Mouse (Mus musculus) hindbrain, embryonic 16.5 days (tissue): ENCODE measurements around the gene Nod1. TPM values are rescaled to one million over a fixed set of nuclear protein-coding genes. Genes with fewer than 3 reads are reported as not detected.
"Not testable (repeated sequence)": the region's sequence is repeated elsewhere in the genome, so short reads cannot be mapped to it uniquely, and the experiment has no call there.

Experiments used
- ATAC-seq: fragments of 200-750 bp; cut with Nextera tagmentation; 2 replicates; pipeline ENCODE4 v1.8.0; 2017; ENCODE audit warnings: moderate TSS enrichment, moderate library complexity
- H3K27ac ChIP-seq: fragments of 300-500 bp; sonication (generic); 2 replicates; pipeline ENCODE4 v1.5.1; 2014; ENCODE audit warnings: low read depth, mild to moderate bottlenecking, control low read depth, low read length, moderate library complexity
- H3K27me3 ChIP-seq: fragments of 300-500 bp; sonication (generic); replicated peaks from 2 replicates; pipeline ENCODE4 v1.6.1; 2014; ENCODE audit warnings: low read length; ENCODE audit not compliant: control insufficient read depth, insufficient read depth
- H3K36me3 ChIP-seq: fragments of 300-500 bp; sonication (generic); 2 replicates; pipeline ENCODE4 v1.6.1; 2014; ENCODE audit warnings: mild to moderate bottlenecking, low read length, moderate library complexity, mixed read lengths; ENCODE audit not compliant: control insufficient read depth, insufficient read depth
- H3K4me1 ChIP-seq: fragments of 300-500 bp; sonication (generic); 2 replicates; pipeline ENCODE4 v1.6.1; 2014; ENCODE audit warnings: low read depth, low read length; ENCODE audit not compliant: control insufficient read depth, insufficient read depth
- H3K4me2 ChIP-seq: fragments of 300-500 bp; sonication (generic); 2 replicates; pipeline ENCODE4 v1.6.1; 2014; ENCODE audit warnings: mild to moderate bottlenecking, low read length, control low read depth, moderate library complexity
- H3K4me3 ChIP-seq: fragments of 300-500 bp; sonication (generic); 2 replicates; pipeline ENCODE4 v1.5.1; 2014; ENCODE audit warnings: mild to moderate bottlenecking, low read length, control low read depth, moderate library complexity
- H3K9ac ChIP-seq: fragments of 300-500 bp; sonication (generic); 2 replicates; pipeline ENCODE4 v1.6.1; 2014; ENCODE audit warnings: low read depth, mild to moderate bottlenecking, control low read depth, low read length, moderate library complexity
- H3K9me3 ChIP-seq: fragments of 300-500 bp; sonication (generic); 2 replicates; pipeline ENCODE4 v1.6.1; 2014; ENCODE audit warnings: mild to moderate bottlenecking, low read length, moderate library complexity; ENCODE audit not compliant: control insufficient read depth
- WGBS: fragments of 180-500 bp; shearing (Covaris S2); extraction: QIAGEN DNeasy Blood & Tissue Kit; methylation state at CpG from one replicate; pipeline ENCODE4 v1.1.7; 2014; 5-methylcytosine and 5-hydroxymethylcytosine counted together
- polyA plus RNA-seq: library from polyadenylated mRNA; unstranded; fragments of >200 nt; fragmentation: Nextera tagmentation; extraction: Ambion mirVana; gene quantifications from 2 replicates; pipeline ENCODE4 v1.2.1, GENCODE M21; 2015

Nod1 gene
- polyA plus RNA-seq, 1 experiment from 2014 or later, result 3.1 TPM

GRCm38 (mm10) chr6:54953399-54953798 lies 19.0 kb downstream of the Nod1 start:
- H3K27me3 ChIP-seq, H3K4me1 ChIP-seq, H3K9me3 ChIP-seq, ATAC-seq, H3K36me3 ChIP-seq, H3K27ac ChIP-seq, H3K4me3 ChIP-seq, H3K4me2 ChIP-seq, H3K9ac ChIP-seq: not testable (repeated sequence)
- WGBS, result 85% methylated on average over 4 of the region's 4 CpGs

GRCm38 (mm10) chr6:54952542-54952941 lies 19.9 kb downstream of the Nod1 start:
- WGBS, result 93% methylated on average over 3 of the region's 3 CpGs
- Histone ChIP-seq H3K4me1 (no peaks in the 10 kb centered on the region), H3K4me2 (no peak overlapping the region), H3K4me3 (no peak overlapping the region), H3K36me3 (no peaks in the 10 kb centered on the region), H3K9ac (no peak overlapping the region), H3K27me3 (no peaks in the 10 kb centered on the region), H3K9me3 (0 out of 2 replicates have a peak, but pooled peaks cover 2% of the 10 kb centered on the region), H3K27ac (no peak overlapping the region)
- ATAC-seq, result no peak

GRCm38 (mm10) chr6:54948682-54949081 lies 23.7 kb downstream of the Nod1 start:
- WGBS, result 90% methylated on average over 5 of the region's 5 CpGs
- H3K27ac ChIP-seq, result no peak overlapping the region
- no peak for ATAC-seq

GRCm38 (mm10) chr6:54946241-54946953 lies 26.0 kb downstream of the Nod1 start:
- Histone ChIP-seq H3K4me2 (no peak overlapping the region), H3K9me3 (no peaks in the 10 kb centered on the region), H3K4me3 (no peak overlapping the region), H3K27me3 (0 out of 2 replicates have a peak, but pooled peaks cover 2% of the 10 kb centered on the region), H3K9ac (no peak overlapping the region), H3K27ac (no peak overlapping the region), H3K4me1 (no peaks in the 10 kb centered on the region), H3K36me3 (no peaks in the 10 kb centered on the region)
- WGBS, result 77% methylated on average over 4 of the region's 4 CpGs
- ATAC-seq, result no peak

More at GRCm38 (mm10) chr6:54948682-54949081, 23.7 kb downstream of the Nod1 start:
- Histone ChIP-seq H3K36me3 (no peaks in the 10 kb centered on the region), H3K4me3 (no peak overlapping the region), H3K9me3 (0 out of 2 replicates have a peak, but pooled peaks cover 2% of the 10 kb centered on the region), H3K4me1 (no peaks in the 10 kb centered on the region), H3K4me2 (no peak overlapping the region), H3K9ac (no peak overlapping the region), H3K27me3 (0 out of 2 replicates have a peak, but pooled peaks cover 2% of the 10 kb centered on the region)

- Histone ChIP-seq H3K4me3 (no peak overlapping the region), H3K9me3 (no peaks in the 10 kb centered on the region), H3K4me1 (no peaks in the 10 kb centered on the region), H3K36me3 (no peaks in the 10 kb centered on the region), H3K9ac (no peak overlapping the region), H3K27ac (no peak overlapping the region), H3K4me2 (no peak overlapping the region), H3K27me3 (0 out of 2 replicates have a peak, but pooled peaks cover 2% of the 10 kb centered on the region)
- WGBS, result 87% methylated on average over 16 of the region's 16 CpGs
- ATAC-seq, result no peak
Observed at GRCm38 (mm10) chr6:54944551-54944950, 27.9 kb downstream of the Nod1 start.

GRCm38 (mm10) chr6:54943753-54944152 lies 28.7 kb downstream of the Nod1 start:
- no peak for ATAC-seq
- Histone ChIP-seq H3K9ac (no peak overlapping the region), H3K27me3 (0 out of 2 replicates have a peak, but pooled peaks cover 2% of the 10 kb centered on the region), H3K4me1 (no peaks in the 10 kb centered on the region), H3K4me2 (no peak overlapping the region), H3K9me3 (no peaks in the 10 kb centered on the region), H3K4me3 (no peak overlapping the region), H3K27ac (no peak overlapping the region), H3K36me3 (no peaks in the 10 kb centered on the region)
- 52% methylated on average over 24 of the region's 24 CpGs for WGBS

- Histone ChIP-seq H3K27ac (no peak overlapping the region), H3K27me3 (0 out of 2 replicates have a peak, but pooled peaks cover 2% of the 10 kb centered on the region), H3K9me3 (no peaks in the 10 kb centered on the region), H3K4me3 (no peak overlapping the region), H3K4me1 (no peaks in the 10 kb centered on the region), H3K9ac (no peak overlapping the region), H3K36me3 (no peaks in the 10 kb centered on the region), H3K4me2 (no peak overlapping the region)
- no peak for ATAC-seq
- 76% methylated on average over 16 of the region's 16 CpGs for WGBS
Observed at GRCm38 (mm10) chr6:54943292-54943691, 29.1 kb downstream of the Nod1 start.

- no peaks in the 10 kb centered on the region for H3K36me3 ChIP-seq
- H3K4me1 ChIP-seq, result no peaks in the 10 kb centered on the region
- ATAC-seq, result no peak
- H3K9me3 ChIP-seq, result no peaks in the 10 kb centered on the region
- H3K4me2 ChIP-seq, result no peak overlapping the region
- WGBS, result 94% methylated on average over 6 of the region's 6 CpGs
- H3K27ac ChIP-seq, result no peak overlapping the region
- H3K27me3 ChIP-seq, result 0 out of 2 replicates have a peak, but pooled peaks cover 2% of the 10 kb centered on the region
- H3K4me3 ChIP-seq, result no peak overlapping the region
- H3K9ac ChIP-seq, result no peak overlapping the region
Observed at GRCm38 (mm10) chr6:54941149-54941548, 31.3 kb downstream of the Nod1 start.

GRCm38 (mm10) chr6:54940126-54940525 lies 32.3 kb downstream of the Nod1 start:
- H3K4me3 ChIP-seq, result no peak overlapping the region
- no peaks in the 10 kb centered on the region for H3K9me3 ChIP-seq
- no peak overlapping the region for H3K9ac ChIP-seq
- H3K4me2 ChIP-seq, result no peak overlapping the region
- 73% methylated on average over 7 of the region's 7 CpGs for WGBS
- ATAC-seq, result no peak
- H3K27me3 ChIP-seq, result 0 out of 2 replicates have a peak, but pooled peaks cover 2% of the 10 kb centered on the region
- no peaks in the 10 kb centered on the region for H3K4me1 ChIP-seq
- no peak overlapping the region for H3K27ac ChIP-seq
- no peaks in the 10 kb centered on the region for H3K36me3 ChIP-seq
